Mouse (Mus musculus) spleen, adult 2 months (tissue): ENCODE measurements around the gene Ttc32.

Experiments
- CTCF ChIP-seq: fragments of 200-500 bp; IDR thresholded peaks from 2 replicates; pipeline ENCODE4 v1.5.1; 2011; ENCODE audit warnings: mild to moderate bottlenecking, inconsistent platforms; ENCODE audit not compliant: insufficient read depth, insufficient read length, insufficient replicate concordance; ENCODE audit errors: extremely low read depth
- POLR2A ChIP-seq: fragments of 200-500 bp; IDR thresholded peaks from 2 replicates; pipeline ENCODE4 v1.6.1; 2011; ENCODE audit warnings: low read depth, low read length, inconsistent platforms

GRCm38 (mm10) chr12:9054012-9054411 is 24.2 kb downstream of the Ttc32 start:
- TF ChIP-seq CTCF (no peak), POLR2A (no peak)
